Mouse (Mus musculus) kidney, postnatal 10 days (tissue): ENCODE measurements around the gene Clock.

ENCODE experiments used
- DNase-seq: peaks from one replicate; pipeline ENCODE4 v3.0.0; 2021; ENCODE audit warnings: mixed read lengths

The Clock gene

GRCm38 (mm10) chr5:76250948-76251347 is 53.6 kb downstream of the Clock start:
- DNase-seq, result no peak

DNA sequence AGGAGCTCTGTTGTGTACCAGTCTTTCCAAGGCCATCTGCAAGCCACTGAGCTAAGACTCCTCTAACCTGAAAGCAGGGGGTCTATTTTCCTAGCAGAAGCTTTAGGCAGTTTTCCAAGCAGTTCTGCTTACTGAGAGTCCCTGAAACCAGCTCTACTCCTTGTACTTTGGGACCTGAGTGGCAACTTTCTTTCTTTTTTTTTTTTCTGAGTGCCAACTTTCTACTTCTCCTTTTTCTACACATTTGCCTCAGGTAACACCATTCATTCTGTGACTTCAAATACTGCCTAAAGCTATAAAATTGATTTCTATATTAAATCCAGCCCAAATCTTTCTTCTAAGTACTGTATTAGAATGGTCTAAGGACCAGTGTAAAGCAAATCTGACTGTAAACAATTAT is 58.1 kb downstream of the Clock start:
- DNase-seq, result no peak

DNA sequence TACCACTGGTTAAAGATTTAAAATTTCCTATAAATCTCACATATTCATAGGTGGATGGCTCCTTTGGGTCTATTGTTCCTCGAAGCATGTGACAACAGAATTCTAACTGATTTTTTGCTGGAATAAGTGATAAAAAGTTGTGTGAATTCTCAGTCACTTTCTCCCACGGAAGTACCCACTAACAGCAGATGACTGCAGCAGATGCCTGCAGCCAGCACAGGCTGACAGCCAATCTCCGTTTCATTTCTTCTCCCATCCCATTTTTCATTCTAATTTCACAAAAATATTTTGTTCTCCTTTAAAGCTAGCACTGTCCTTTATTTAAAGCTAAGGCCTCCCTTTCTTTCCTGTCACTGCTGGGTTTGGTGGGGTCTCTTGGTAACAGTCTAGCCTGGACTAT is 59.2 kb downstream of the Clock start:
- DNase-seq, result no peak

GRCm38 (mm10) chr5:76244430-76244829 is 60.2 kb downstream of the Clock start:
- no peak for DNase-seq

- no peak for DNase-seq
Measured at GRCm38 (mm10) chr5:76243929-76244328, 60.7 kb downstream of the Clock start.

GRCm38 (mm10) chr5:76243274-76243673 is 61.3 kb downstream of the Clock start:
- no peak for DNase-seq

DNA sequence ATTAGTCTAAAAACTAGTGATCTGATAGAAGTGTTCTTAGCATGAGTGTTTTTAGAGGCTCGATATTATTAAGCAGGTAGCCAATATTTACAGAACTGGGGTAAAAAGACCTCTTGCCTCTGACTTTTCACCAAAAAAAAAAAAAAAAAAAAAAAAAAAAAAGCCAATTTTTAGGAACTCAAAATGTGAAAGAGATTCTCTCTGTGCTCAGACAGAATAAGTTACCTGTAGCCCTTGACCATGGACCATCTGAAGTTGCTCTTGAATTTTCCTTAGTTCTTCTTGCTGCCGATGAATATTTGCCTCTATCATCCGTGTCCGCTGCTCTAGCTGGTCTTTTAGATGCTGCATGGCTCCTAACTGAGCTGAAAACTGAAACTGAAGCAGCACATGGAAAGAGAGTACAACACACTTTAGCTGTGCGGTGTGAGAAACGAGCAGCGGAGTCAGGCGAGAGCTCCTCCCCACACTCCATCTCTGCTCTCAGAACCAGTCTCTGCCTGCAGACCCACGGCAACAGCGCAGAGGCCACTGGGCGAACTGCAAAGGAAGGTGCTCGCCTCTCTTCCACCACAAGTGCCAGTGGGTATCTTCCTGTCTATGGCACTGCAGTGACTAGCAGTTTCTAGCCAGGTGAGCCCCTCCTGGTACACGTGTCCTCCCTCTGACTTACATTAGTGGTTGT is 73.3 kb downstream of the Clock start:
- DNase-seq, result no peak

- DNase-seq, result no peak
Measured at GRCm38 (mm10) chr5:76216691-76217090, 87.9 kb downstream of the Clock start.

DNA sequence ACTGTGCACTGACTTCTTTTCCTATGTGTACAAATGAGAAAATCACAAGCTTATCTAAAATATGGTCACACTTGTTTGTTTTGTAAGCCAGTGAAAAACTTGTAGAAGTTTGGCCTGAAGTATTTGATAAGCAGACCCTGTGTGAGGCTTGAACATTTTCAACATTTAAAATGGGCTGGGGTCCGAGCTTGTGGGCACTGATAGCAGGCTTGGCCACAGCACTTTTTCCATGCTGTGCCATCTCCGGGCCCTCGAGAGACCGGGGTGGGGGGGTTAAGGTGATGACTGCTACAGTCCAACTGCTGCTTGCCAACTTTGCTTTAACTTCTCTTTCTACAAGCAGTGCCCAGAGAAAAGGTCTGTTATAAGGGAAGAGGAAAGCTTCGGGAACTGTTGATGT is 96.5 kb downstream of the Clock start:
- DNase-seq, result no peak

GRCm38 (mm10) chr5:76205886-76206285 is 98.7 kb downstream of the Clock start:
- DNase-seq, result no peak

- DNase-seq, result no peak
Measured at GRCm38 (mm10) chr5:76203171-76203570, 101.4 kb downstream of the Clock start.

DNA sequence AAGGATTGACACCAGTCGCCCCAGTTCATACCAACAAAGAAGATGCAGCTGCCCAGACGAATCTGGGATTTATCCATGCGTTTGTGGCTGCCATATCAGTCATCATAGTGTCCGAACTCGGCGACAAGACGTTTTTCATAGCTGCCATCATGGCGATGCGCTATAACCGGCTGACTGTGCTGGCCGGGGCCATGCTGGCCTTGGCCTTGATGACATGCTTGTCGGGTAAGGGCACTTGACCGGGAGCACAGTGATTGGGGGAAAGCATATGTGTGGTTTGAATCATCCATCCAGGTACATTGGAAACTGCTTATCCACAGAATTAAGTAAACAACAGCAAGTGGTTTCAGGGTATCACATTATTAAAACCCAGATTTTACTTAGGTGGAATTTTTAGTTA is 105.2 kb downstream of the Clock start:
- DNase-seq, result no peak

DNA sequence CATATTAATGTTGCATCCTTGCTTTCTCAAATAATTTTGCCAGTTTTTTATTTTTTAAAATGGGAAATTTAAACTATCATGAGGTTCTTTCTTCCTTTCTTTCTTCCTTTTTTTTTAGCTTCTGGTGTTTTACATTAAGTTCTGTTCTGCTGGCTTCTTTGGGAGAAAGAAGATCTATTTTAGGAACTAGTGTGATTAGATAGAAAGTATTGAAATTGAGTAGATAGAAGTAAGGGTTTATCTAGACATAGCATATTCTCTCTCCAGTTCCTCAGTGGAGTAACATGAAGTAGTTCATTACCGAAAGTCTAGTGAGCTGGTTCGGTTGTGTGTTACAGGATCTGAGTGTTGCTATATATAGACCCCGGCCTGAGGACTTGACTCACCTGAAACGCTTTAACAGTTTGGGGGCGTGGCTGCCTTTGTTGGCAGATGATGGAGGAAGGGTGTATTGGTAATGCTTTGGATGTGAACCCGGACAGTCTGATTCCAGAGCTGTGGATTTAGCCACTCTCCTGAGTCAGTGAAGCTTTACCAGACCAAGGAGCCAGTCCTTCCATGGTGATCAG is 110.1 kb downstream of the Clock start:
- no peak for DNase-seq

DNA sequence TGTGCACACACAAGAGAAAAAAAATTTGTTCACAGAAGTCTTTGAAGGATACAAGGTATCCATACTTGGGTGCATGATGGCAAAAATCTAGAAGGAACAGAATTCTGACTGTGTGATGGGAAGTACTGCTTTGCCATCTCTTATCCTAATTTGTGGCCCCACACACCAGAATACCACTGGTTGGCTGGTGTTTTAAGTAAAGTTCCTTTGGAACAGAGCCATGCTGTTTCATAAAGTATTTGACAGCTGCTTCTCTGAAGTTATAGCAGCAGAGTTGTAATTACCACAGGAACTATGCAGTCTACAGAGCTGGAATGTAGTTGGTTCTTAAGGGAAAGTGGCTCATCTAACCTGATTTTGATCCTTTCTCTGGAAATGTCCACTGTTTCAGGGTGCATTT is 111.5 kb downstream of the Clock start:
- DNase-seq, result no peak

- no peak for DNase-seq
Measured at GRCm38 (mm10) chr5:76190609-76191008, 114.0 kb downstream of the Clock start.

DNA sequence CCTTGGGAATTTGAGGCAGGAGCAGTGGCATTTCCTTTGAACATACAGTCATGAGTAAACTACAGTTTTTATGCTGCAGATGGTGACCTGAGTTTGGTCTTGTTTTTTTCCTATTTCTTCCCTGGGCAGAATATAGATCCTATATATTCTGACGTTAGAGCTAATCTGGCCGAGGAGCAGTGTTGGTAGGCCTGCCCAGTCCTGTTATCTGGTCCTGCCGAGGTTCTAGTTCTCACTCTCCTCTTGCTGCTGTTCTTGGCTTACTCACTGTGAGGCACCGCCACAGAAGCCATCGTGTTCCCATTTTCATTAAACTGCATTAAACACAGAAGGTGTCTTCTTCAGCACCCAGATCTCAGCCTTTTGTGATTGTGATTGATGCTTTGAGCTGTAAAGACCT is 116.7 kb downstream of the Clock start:
- DNase-seq, result no peak

GRCm38 (mm10) chr5:76184286-76185080 is 120.1 kb downstream of the Clock start:
- DNase-seq, result peak; percentile 86

- DNase-seq, result peak; percentile 97
Measured at GRCm38 (mm10) chr5:76183750-76184261, 120.8 kb downstream of the Clock start, which contains the start of gene Tmem165. Gene Tmem165, plus strand, starts transcription at chr5:76183880.

DNA sequence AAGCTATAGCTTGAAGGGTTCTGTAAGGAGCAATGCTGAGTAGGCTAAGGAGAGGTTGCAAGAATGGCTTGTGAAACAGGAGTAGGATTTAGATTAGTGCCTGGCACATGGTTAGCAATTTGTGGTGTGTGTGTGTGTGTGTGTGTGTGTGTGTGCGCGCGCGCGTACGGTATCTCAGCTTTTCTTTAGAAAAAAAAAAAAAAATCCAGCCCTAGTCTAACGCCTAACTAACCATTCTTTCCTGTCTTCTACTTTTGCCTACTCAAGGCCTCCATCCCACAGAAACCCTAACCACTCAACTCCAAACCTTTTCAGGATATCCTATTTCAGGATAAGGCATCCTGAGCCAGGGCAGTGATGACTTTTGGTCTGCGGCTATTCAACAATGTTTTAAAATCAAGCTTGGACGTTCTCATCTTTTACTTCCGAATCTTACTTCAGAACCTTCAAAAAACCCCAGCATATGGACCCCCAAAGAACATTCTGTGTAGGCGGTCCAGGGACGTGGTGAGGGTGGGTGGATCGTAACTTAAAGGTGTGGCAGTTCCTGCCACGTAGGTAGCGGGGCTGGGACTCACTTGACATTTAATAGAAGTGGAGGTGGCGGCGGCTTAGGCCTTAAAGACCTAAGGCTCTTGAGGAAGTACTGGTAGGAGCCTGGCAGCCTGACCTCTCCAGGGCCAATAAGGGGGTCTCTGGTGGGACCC is 121.4 kb downstream of the Clock start:
- no peak for DNase-seq

- DNase-seq, result no peak
Measured at GRCm38 (mm10) chr5:76182326-76182725, 122.3 kb downstream of the Clock start.

DNA sequence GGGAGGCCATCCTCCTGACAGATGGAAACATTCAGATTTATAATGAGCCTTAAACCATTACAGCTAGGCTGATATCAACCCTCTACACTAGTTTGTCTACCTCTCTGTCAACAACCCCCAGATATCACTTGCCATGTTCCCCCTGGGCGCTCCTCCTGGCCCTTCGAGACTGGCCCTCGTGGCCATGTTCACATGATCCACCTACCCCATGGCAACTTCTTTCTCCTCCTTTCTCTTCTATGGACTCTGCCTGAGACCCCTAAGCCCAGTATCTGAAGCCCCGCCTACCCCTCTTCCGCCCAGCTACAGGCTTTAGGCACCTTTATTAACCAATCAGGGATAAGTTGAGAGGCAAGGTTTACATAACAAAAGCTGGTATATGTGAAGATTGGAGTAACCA is 124.8 kb downstream of the Clock start:
- DNase-seq, result no peak

- DNase-seq, result no peak
Measured at GRCm38 (mm10) chr5:76179171-76179570, 125.4 kb downstream of the Clock start.

DNA sequence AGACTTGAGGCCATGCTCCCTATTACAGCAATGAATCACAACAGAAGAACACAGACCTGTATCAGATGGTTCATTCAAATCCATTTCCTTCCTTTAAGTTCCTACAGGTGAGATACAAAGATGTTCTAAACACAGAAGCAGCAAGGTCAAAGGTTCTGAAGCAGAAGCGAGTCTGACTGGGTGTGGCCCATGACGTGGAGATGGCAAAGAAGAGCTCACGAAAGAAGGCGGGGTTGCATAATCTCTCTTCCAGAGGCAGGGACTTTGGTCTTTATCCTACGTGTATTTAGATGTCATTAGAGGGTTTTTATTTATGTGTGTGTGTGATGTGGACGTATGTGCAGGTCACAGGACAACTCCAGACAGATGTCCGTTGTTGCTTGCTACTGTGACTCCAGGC is 126.9 kb downstream of the Clock start:
- no peak for DNase-seq
